Mouse (Mus musculus): ENCODE measurements around the gene Brsk1.

Brsk1 gene

DNA sequence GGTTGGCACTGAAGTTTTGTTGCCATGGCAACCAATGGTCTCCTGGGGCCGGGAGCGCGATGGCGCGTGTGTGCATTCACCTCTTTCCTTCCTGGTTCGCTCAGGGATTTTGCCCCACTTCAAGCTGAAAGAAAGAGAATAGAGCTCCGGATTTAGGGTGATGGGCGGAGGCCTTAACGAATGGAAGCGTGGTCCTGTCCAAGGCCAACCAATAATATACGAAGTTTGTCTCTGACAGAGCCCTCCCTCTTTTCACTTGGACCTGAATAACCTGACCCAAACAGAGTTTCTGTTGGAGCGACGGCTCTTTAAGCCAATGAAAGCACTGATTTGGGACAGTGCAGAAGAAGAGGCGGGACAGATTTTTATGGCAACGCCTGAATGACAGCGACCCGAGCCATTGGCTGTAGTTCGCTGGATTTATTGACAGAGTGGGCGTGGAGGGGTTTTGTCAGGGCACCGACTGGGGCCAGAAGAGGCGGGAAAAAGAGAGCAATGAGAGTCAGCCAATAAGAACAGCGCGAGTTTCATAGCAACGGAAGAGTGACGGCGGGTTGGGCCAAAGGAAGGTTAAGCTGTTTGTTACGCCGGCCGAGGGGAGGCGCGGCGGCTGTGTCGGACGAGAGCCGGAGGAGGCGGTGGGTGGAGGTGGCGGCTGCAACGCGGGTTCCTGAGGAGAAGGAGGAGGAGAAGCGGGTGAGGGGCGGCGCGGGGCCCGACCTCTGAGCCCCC, 49.3 kb downstream of the Brsk1 start, which contains the start of gene Kmt5c:
Gene Kmt5c (plus strand): TSS at position 572 of the 732 bp plus-strand sequence.
- DNase-seq (ENCODE audit: low spot score in 2 of 2) = peak; percentile 99

DNA sequence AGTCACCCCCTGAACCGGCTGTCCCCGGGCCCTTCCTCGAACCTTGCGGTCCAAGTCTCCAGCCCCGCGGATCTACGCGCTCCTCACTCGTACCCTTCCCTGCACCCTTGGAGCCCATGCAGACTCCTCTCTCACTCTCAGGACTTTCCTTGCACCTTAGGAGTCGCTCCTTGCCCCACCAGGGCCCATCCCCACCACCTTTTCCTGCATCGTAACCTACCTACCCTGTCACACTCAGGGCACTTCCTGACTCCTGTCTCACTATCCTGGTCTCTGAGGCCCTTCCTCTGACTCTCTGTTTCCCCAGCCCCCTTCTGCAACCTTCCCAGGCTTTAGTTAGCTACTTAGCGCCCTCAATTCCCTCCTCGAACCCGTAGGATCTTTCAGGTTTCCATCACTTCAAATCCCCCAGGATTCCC, 49.9 kb downstream of the Brsk1 start:
- DNase-seq (ENCODE audit: low spot score in 2 of 2) = no peak

DNA sequence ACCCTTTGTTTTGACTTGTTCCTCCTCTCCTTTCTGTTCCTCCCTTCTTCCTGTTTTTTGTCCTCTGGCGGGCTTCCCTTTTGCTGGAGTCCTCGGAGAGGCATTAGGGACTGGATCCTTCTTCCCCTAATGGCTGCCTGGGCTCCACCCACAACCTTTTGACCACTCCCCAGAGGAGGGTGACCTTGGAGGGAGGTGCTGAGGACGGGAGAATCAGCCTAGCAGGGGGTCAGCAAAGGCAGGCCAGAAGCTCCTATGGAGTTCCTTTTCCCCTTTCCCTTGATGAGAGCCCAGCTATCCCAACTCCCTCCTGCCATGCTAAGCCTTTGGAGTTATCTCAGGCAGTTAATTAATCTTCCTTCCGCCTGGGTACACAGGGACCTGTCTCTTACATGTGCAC, 50.7 kb downstream of the Brsk1 start:
- DNase-seq (ENCODE audit: low spot score in 2 of 2) = peak in 1 of 2 experiments; percentile 16

DNA sequence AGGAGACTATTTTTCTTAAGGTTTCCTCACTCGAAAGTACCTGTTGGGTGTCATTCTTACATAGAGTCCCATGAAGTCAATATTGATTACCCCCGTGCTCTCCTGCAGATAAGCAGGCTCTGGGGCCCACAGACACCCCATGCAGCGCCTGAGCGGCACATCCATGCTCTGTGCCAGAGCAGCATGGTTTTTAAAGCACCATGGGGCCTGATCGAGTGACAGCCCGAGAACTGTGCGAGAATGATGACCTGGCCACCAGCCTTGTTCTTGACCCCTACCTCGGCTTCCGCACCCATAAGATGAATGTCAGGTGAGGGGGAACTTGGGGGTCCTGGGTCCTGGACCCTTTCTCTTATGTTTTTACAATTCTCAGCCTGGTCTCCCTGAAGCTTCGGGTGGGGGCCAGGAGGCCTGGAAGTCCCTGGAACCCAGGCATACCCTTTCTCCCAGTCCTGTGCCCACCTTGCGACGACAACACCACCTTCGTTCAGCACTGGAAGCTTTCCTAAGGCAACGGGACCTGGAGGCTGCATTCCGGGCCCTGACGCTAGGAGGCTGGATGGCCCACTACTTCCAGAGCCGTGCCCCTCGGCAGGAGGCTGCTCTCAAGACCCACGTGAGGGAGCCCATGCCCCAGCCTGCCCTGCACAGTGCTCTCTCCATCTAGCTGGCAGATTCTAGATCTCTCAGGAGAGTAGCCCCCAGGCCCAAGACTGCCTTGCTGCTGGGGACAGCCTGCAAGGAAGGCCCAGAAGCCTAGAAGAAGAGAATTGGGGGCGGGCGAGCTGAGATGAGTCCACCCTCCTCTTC, 51.5 kb downstream of the Brsk1 start:
- DNase-seq (ENCODE audit: low spot score in 2 of 2) = no peak

DNA sequence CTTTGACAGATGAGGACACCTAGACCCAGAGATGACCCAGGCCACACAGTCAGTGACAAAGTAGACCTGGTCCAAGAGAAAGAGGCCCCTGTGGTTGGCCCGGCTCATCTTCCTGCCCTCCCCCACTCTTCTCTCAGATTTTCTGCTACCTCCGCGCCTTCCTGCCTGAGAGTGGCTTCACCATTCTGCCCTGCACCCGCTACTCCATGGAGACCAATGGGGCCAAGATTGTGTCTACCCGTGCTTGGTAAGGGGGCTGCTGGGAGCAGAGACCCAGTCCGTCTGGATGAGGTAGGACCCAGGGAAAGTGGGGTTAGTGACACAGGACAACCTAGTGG, 52.0 kb downstream of the Brsk1 start:
- no peak for DNase-seq (ENCODE audit: low spot score in 2 of 2)

DNA sequence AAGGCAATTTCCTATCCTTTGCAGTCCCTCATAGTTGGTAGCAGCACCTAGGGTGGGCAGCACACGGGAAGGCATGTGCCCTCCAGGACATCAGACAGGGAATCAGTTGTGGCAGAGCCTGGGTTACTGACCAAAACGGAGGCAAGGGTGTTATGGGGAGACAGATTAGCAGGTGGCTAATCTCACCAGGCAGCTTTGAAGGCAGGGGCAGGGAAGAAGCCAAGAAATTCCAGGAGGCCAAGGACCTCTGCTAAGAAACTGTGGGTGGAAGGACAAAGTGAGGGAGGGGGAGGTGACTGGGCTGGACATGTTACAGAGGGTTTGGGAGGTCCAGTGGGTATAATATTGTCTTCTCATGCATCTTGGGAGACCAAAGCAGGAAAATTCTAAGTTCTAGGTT, 53.0 kb downstream of the Brsk1 start:
- DNase-seq (ENCODE audit: low spot score in 2 of 2) = no peak

DNA sequence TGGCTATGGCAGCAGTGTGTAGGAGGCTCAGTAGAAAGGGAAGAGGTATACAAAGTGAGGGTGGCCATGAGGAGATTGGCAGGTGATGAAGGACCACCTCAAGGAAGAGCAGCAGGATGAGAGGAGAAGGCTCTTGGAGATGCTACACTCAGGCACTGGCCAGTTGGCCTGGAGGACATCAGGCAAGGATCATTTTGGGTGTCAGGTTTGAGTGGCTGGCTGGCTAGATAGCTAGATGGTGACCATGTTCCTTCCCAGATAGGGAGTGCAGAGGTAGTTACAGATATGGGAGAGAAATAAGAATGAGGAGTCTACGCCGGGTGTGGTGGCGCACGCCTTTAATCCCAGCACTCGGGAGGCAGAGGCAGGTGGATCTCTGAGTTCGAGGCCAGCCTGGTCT, 54.5 kb downstream of the Brsk1 start:
- DNase-seq (ENCODE audit: low spot score in 2 of 2) = no peak

DNA sequence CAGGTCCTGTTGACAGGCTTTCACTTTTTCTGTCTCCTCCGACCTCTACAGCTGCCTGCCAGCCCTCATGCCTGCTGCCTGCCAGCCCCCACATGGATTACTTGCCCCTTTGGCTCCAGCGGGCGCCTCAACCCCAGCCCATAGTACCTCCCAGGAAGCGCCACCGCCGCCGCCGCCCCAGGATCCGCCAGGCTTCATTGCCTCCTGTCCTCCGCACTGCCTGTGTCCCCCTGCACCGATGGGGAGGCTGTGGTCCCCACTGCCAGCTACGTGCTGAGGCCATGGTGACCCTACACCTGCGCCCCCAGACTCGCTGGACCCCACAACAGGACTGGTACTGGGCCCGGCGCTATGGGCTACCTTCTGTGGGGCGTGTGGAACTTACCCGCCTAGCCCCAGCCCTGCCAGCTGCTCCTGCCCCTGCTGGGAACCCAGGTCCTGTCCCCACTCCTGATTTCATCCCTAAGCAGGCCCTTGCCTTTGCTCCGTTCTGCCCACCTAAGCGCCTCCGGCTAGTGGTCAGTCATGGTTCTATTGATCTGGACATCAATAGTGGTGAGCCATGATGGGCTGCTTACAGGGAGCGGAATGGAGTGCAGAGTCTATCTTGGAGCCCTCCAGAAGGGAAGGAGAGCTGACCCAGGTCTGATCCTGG, 56.0 kb downstream of the Brsk1 start:
- no peak for DNase-seq (ENCODE audit: low spot score in 2 of 2)

DNA sequence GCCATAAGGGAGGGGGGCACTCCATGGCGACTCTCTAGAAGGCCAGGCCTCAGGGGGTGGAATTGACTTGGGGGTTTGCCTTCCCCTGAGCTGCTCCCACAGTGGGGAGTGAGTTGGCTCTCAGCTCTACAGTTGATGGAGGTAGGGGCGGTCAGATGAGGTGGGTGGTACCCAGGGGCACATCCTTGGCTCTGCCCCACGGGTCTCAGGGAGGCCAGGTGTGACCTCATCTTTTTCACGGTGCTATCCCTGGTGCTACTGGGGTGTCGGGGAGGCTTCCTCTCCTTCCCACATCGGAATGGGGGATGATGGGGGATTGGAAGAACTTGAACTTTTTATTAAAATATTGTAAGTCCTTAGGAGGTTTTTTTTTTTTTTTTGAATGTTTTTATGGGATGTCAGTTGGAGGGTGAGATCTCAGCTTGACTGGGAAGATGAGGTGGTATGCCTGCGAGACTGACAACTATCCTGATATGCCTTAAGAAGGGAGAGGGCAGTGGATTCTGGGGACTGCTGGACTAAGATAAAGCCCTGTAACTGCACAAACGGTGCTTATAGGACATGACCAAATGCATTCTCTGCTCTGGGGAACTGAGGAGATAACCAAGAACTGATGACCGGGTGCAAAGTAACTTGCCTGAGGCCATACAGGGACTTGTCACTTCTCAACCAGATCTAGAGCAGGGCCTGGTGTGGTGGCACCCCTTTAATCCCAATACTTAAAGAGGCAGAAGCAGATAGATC, 56.9 kb downstream of the Brsk1 start:
- DNase-seq (ENCODE audit: low spot score in 2 of 2) = no peak

DNA sequence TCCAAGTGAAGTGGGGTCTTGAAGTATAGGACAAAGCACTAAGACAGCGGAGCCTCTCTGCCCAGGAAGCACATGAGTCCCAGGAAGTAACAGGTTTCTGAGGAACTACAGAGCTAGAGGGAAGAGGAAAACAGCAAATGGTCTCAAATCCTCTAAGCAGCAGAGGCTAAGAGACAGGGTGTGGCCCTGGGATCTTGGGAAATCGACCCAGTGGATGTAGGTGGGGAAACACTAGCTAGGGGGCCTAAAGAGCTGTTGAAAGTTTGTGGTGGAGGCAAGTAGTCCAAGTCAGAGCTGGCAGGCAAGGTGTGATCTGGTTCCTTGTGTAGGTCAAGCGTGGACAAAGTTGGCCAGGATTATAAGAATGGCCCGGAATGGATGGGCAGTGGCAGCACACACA, 57.9 kb downstream of the Brsk1 start:
- DNase-seq (ENCODE audit: low spot score in 2 of 2) = no peak

DNA sequence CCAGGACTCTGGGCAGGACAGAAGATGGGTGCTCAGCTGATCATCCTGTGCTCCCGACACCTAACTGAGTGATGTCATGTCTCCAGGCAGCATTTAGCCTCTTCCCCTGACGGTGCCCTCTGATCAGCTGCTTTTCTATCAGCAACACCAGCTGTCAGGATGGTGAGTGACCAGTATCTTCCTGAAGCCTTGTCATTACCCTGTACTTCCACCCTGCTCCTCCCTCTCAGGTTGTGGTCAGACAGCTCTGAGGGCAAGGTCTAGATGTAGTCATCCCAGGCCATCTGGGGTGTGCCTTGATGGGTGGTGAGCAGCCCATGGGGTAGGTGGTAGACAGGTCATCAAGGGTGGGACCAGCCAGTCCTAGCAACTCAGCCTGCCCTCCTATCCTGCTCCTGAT, 58.8 kb downstream of the Brsk1 start:
- DNase-seq (ENCODE audit: low spot score in 2 of 2) = no peak

DNA sequence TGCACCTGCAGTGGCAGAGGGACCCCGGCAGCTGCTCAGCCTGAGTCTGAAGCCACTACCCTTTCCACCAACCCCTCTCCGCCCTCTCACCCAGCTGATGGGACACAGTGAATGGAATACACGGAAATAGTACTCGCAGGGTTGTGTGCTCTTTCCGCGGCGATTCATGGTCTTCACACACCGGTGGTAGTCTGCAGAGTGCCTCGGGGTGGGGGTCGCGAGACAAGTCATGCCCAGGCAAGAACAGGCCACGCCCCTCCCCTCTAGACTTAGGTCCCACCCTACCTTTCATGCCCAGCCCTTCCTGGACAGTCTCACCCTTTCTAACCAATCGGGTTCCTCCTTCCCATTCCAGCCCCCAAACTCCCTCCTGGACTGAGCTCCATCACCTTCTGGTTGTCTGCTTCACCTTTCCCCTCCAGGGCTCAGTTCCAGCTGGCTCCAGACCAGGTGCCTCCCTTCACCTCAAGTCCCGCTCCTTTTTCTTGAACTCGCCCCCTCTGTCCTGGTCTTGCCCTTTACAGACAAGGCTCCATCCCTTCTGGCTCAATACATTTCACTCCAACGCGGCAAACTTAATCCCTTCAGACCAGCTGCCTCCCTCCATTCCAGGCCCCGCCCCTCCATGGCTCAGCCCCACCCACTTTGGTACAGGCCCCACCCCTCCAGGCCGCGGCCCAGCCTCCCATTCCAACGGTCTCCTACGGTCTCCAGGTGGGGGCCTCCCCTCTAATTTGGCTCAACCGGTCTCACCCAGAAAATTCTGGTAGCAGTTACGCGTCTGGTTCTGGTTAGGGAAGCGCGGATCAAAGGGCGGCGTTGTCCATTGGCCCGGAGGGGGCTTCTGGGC, 61.8 kb downstream of the Brsk1 start:
- DNase-seq (ENCODE audit: low spot score in 2 of 2) = no peak

DNA sequence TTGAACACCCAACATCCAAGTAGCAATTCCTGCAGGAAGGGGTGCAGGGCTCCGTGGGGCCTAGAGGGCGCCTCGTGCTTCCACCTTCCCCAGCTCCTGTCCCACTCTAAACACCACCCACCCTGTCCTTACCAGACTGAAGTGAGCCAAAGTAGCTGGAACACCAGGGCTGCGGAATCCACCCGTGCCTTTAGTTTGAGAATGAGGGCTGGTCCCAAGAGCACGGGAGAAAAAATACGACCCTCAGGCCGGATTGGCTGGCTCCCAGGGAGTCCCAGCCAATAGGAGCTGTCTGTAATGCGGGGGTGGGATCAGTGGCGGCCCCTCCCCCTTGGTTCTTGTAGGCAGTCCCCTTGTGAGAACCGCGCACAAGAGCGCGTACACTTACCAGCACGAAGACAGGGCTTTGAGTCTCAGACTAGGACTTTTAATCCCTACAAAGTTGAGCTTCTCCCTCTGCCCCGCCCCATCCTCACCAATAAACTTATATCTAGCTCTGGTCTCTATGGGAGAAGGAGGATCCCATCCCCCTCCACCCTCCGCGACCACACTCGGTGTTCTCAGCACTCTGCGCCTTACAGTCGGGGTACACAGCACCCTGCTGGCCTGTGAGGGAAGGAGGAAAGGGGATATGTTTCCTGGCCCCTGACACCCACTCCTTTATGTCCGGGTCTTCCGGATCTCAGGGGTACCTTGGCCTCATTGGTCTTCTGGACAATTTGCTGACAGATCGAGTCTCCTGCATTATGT, 62.6 kb downstream of the Brsk1 start, which contains the start of gene Cox6b2:
Gene Cox6b2 (minus strand): TSS at position 274 of the 750 bp plus-strand sequence.
- DNase-seq (ENCODE audit: low spot score in 2 of 2) = peak; percentile 40 to 48

DNA sequence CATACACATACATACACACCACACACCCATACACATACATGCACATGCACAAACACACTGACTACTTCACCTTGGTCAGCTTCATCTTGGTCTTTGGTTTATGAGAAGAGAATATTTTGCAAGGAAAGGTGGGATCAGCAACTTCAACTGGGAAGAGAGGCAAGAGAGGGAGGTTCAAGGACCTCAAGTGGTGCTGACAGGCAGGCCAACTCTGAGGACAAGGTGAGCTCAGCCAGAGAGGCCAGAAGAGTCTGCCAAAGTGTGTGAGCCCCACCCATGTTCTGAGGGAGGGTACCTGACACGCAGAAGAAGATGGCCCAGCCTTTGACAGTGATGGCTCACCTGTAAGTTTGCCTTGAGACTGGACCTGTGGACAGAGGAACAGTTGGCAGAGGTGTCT, 69.3 kb downstream of the Brsk1 start:
- DNase-seq (ENCODE audit: low spot score in 2 of 2) = no peak

DNA sequence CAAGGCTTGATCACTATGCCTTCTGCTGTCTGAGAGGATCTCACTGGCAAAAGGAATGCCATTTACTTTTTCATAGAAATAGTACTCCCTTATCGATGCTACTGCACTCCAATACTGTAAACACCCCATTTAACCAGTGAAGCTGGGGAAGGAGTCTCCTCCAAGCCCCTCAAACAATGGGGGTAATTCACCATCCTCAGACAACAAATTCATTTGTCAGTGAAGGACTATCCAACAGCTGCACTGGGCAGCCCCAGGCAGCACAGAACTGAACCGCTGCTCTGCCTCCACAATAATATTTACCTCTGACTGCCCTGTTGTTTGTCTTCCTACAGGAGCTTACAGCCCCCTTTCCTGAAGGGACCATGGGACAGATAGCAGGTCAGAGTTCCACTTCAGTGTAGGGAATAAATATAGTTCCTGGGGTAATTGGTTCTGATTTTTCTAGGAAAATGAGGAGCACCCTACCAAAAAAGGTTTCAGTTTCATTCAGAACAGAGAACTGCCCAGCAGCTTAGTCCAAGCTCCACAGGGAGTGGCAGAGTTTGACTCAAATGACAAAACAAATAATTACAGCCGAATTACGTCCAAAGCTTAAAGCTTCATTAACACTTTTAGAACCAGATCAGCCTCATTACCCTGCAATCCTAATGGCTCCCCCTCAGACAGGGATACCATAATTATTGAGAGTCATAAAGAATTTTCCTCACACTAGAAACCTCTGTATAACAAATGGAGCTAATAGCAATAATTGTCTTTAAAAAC, 74.7 kb downstream of the Brsk1 start:
- DNase-seq (ENCODE audit: low spot score in 2 of 2) = no peak

Data from right cerebral cortex, adult 2 months (tissue).